Mouse (Mus musculus) kidney, adult 2 months (tissue): ENCODE data around the gene Olfr894.

Source experiments
- CTCF ChIP-seq: fragments of 200-500 bp; conservative IDR thresholded peaks from 2 replicates; pipeline ENCODE4 v1.5.1; 2011; ENCODE audit warnings: low read depth, mild to moderate bottlenecking, control low read depth, low read length, moderate library complexity, mixed read lengths; ENCODE audit not compliant: insufficient read depth, insufficient read length
- POLR2A ChIP-seq: fragments of 200-500 bp; IDR thresholded peaks from one replicate; pipeline ENCODE4 v1.6.1; 2011; ENCODE audit warnings: low read depth, low read length, control low read depth

DNA sequence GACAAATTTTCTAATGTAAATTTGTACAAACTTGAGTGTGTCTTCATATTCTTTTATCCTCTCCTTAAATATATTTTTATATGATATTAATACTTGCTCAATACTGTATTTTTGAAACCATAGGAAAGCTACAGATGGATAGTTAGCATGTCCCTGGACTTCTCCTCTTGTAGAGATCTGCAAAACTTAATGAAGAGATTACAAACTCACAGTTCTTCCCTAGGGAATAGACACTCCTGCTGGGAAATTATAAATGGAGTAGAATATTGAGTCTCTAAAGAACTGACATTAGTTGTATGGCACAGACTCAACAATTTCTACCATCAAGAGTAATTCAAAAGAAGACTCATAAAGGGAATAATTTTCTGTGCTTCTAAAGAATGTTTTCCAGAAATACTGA lies at the start of gene Olfr894:
- TF ChIP-seq POLR2A (no peak), CTCF (no peak)
